9 mouse cellular contexts compared by ENCODE assay signal in genomic region chr7:67487889-67488411, GRCm38 (mm10).
DNase-seq lines count a peak whose midpoint lies in the region; ATAC-seq and TF ChIP-seq lines count a peak whose summit lies in the region.
"Had no signal": no experiment of that assay in that cellular context is flagged by ENCODE, and none has a peak within 500 bp of the region (broad histone marks: within the 10 kb centered on the region; RNA-seq: fewer than 3 reads in every experiment).

No protein-coding gene starts in this region.

- no peaks in the 10 kb centered on the region for H3K4me1 ChIP-seq in intestine, postnatal 0 days (replicated peaks; ENCODE audit: control insufficient read depth, insufficient read depth, low read length)
- H3K4me1 ChIP-seq in intestine, embryonic 16.5 days (ENCODE audit: control insufficient read depth, insufficient read depth, low read length): no peaks in the 10 kb centered on the region
- H3K4me1 ChIP-seq in heart, embryonic 10.5 days: peaks cover 6% of the 10 kb centered on the region; the same call in 1 of the 2 replicates
- no peaks in the 10 kb centered on the region for H3K4me1 ChIP-seq in liver, embryonic 11.5 days (replicated peaks; ENCODE audit: control insufficient read depth, insufficient read depth, low read length)
- H3K4me1 ChIP-seq in stomach, postnatal 0 days (replicated peaks; ENCODE audit: control insufficient read depth, insufficient read depth): no peaks in the 10 kb centered on the region

- WGBS in intestine, postnatal 0 days: 78% methylated on average over 10 of the region's 10 CpGs
- 70% methylated on average over 10 of the region's 10 CpGs for WGBS in intestine, embryonic 16.5 days
- 75% methylated on average over 10 of the region's 10 CpGs for WGBS in heart, embryonic 10.5 days
- WGBS in liver, embryonic 11.5 days: 83% methylated on average over 10 of the region's 10 CpGs
- WGBS in stomach, postnatal 0 days: 72% methylated on average over 10 of the region's 10 CpGs

- H3K27ac ChIP-seq in intestine, postnatal 0 days (ENCODE audit: low read depth, low read length): no peak overlapping the region
- no peak overlapping the region for H3K27ac ChIP-seq in intestine, embryonic 16.5 days (ENCODE audit: low read length)
- H3K27ac ChIP-seq in heart, embryonic 10.5 days: 0 out of 2 replicates have a peak overlapping the region, but pooled peaks have one; percentile 31
- no peak overlapping the region for H3K27ac ChIP-seq in liver, embryonic 11.5 days (ENCODE audit: low read depth, low read length)
- no peak overlapping the region for H3K27ac ChIP-seq in stomach, postnatal 0 days (replicated peaks)
- H3K27ac ChIP-seq: macrophage had no signal

- no peak for TF ChIP-seq CTCF in intestine, postnatal 0 days (IDR thresholded peaks at IDR 0.05; ENCODE audit: low read depth)
- TF ChIP-seq CTCF in stomach, postnatal 0 days (IDR thresholded peaks at IDR 0.05; ENCODE audit: low read depth): no peak

- H3K27me3 ChIP-seq in intestine, postnatal 0 days (replicated peaks; ENCODE audit: control insufficient read depth, insufficient read depth, low read length): no peaks in the 10 kb centered on the region
- H3K27me3 ChIP-seq in intestine, embryonic 16.5 days (replicated peaks; ENCODE audit: control insufficient read depth, insufficient read depth, low read length): no peaks in the 10 kb centered on the region
- peaks cover 9% of the 10 kb centered on the region for H3K27me3 ChIP-seq in heart, embryonic 10.5 days (ENCODE audit: insufficient read depth, poor library complexity, severe bottlenecking)
- no peaks in the 10 kb centered on the region for H3K27me3 ChIP-seq in liver, embryonic 11.5 days (replicated peaks; ENCODE audit: control insufficient read depth, insufficient read depth, low read length)
- no peaks in the 10 kb centered on the region for H3K27me3 ChIP-seq in stomach, postnatal 0 days (ENCODE audit: control insufficient read depth, insufficient read depth, low read length)

- 0 out of 2 replicates have a peak, but pooled peaks have one; percentile 12 for ATAC-seq in intestine, postnatal 0 days
- no peak for ATAC-seq in intestine, embryonic 16.5 days
- ATAC-seq in liver, embryonic 11.5 days (replicated peaks; ENCODE audit: low FRiP score): no peak
- no peak for ATAC-seq in stomach, postnatal 0 days (ENCODE audit: low FRiP score, low TSS enrichment)

- no peak overlapping the region for H3K9ac ChIP-seq in intestine, postnatal 0 days (ENCODE audit: low read depth, low read length)
- H3K9ac ChIP-seq in intestine, embryonic 16.5 days (ENCODE audit: low read depth, low read length): no peak overlapping the region
- H3K9ac ChIP-seq in liver, embryonic 11.5 days (ENCODE audit: low read depth, low read length): no peak overlapping the region
- no peak overlapping the region for H3K9ac ChIP-seq in stomach, postnatal 0 days (ENCODE audit: low read length)

- H3K36me3 ChIP-seq in intestine, postnatal 0 days (ENCODE audit: control insufficient read depth, insufficient read depth): no peaks in the 10 kb centered on the region
- no peaks in the 10 kb centered on the region for H3K36me3 ChIP-seq in intestine, embryonic 16.5 days (ENCODE audit: control insufficient read depth, insufficient read depth, low read length)
- H3K36me3 ChIP-seq in heart, embryonic 10.5 days: no peaks in the 10 kb centered on the region
- no peaks in the 10 kb centered on the region for H3K36me3 ChIP-seq in liver, embryonic 11.5 days (ENCODE audit: control insufficient read depth, insufficient read depth, low read length)
- no peaks in the 10 kb centered on the region for H3K36me3 ChIP-seq in stomach, postnatal 0 days (ENCODE audit: control insufficient read depth, insufficient read depth, low read length)

- DNase-seq in NIH3T3 (ENCODE audit: low read depth): peak; percentile 50
- DNase-seq in cerebellum, adult 8-10 months: peak; percentile 97
- no peak for DNase-seq in heart, embryonic 10.5 days (ENCODE audit: low spot score)
- peak; percentile 30 to 49 for DNase-seq in left cerebral cortex, postnatal 25 days (ENCODE audit: low spot score in 2 of 2)
- no peak for DNase-seq in liver, embryonic 11.5 days (ENCODE audit: low spot score)
- no peak for DNase-seq in stomach, postnatal 0 days (ENCODE audit: low spot score)

- H3K4me3 ChIP-seq in intestine, postnatal 0 days (ENCODE audit: low read depth, low read length): no peak overlapping the region
- H3K4me3 ChIP-seq in intestine, embryonic 16.5 days (ENCODE audit: low read length): no peak overlapping the region
- H3K4me3 ChIP-seq in heart, embryonic 10.5 days: no peak overlapping the region
- no peak overlapping the region for H3K4me3 ChIP-seq in liver, embryonic 11.5 days (ENCODE audit: low read depth, low read length)
- H3K4me3 ChIP-seq in stomach, postnatal 0 days (ENCODE audit: low read depth, low read length): no peak overlapping the region

- no peaks in the 10 kb centered on the region for H3K9me3 ChIP-seq in intestine, postnatal 0 days (ENCODE audit: control insufficient read depth)
- no peaks in the 10 kb centered on the region for H3K9me3 ChIP-seq in intestine, embryonic 16.5 days (ENCODE audit: control insufficient read depth, low read length)
- H3K9me3 ChIP-seq in heart, embryonic 10.5 days: no peaks in the 10 kb centered on the region
- no peaks in the 10 kb centered on the region for H3K9me3 ChIP-seq in liver, embryonic 11.5 days (ENCODE audit: control insufficient read depth, low read length)
- no peaks in the 10 kb centered on the region for H3K9me3 ChIP-seq in stomach, postnatal 0 days (ENCODE audit: control insufficient read depth, low read length)

- H3K4me2 ChIP-seq in intestine, postnatal 0 days (replicated peaks; ENCODE audit: low read depth): no peak overlapping the region
- no peak overlapping the region for H3K4me2 ChIP-seq in intestine, embryonic 16.5 days (ENCODE audit: low read depth, low read length)
- H3K4me2 ChIP-seq in liver, embryonic 11.5 days: no peak overlapping the region
- H3K4me2 ChIP-seq in stomach, postnatal 0 days (replicated peaks; ENCODE audit: low read depth): no peak overlapping the region

- TF ChIP-seq EP300 in stomach, postnatal 0 days (optimal IDR thresholded peaks at IDR 0.05): no peak

- intact Hi-C loops in left cerebral cortex, postnatal 25 days (cut with DNase I): no loop called here

Comparison
In these comparisons a context has a peak if more than half of its experiments do, and no peak if none do; other contexts are left out.
1. DNase-seq: peak in NIH3T3 (single experiment), cerebellum, adult 8-10 months (single experiment) and left cerebral cortex, postnatal 25 days (2 of 2); none in heart, embryonic 10.5 days (single experiment), liver, embryonic 11.5 days (single experiment) and stomach, postnatal 0 days (single experiment).